Mouse (Mus musculus) CH12.LX (cell line): Measurements from ENCODE around the gene Nxph1. TPM values are rescaled to one million over a fixed set of nuclear protein-coding genes. Genes with fewer than 3 reads are reported as not detected.

Source experiments
- DNase-seq: peaks from one replicate; pipeline ENCODE4 v3.0.0-alpha.2; 2013; ENCODE audit errors: extremely low read depth
- H3K27ac ChIP-seq: 2 replicates; pipeline ENCODE4 v1.5.1; 2012; ENCODE audit warnings: low read depth, mild to moderate bottlenecking, control low read depth, moderate library complexity; ENCODE audit not compliant: insufficient read depth
- H3K27me3 ChIP-seq: replicated peaks from 2 replicates; pipeline ENCODE3; 2012; ENCODE audit warnings: inconsistent platforms
- H3K36me3 ChIP-seq, 2 experiments: replicated peaks in 1 of 2; 2 replicates each; pipeline versions ENCODE3 to v1.6.1; 2012; ENCODE audit warnings: inconsistent platforms in 1 of 2, low read length in 1 of 2, mild to moderate bottlenecking in 1 of 2, mixed read lengths in 1 of 2, moderate library complexity in 1 of 2; ENCODE audit not compliant: control insufficient read depth in 1 of 2, insufficient read depth in 1 of 2
- H3K4me1 ChIP-seq, 2 experiments: 2 replicates each; pipeline ENCODE4 v1.6.1; 2012; ENCODE audit warnings: inconsistent platforms in 1 of 2, moderate library complexity in 1 of 2; ENCODE audit not compliant: insufficient read depth in 2 of 2, control insufficient read depth in 1 of 2
- H3K4me2 ChIP-seq: 2 replicates; pipeline ENCODE4 v1.6.1; 2012; ENCODE audit warnings: low read depth, mild to moderate bottlenecking, control low read depth; ENCODE audit not compliant: poor library complexity, insufficient read depth, severe bottlenecking
- H3K4me3 ChIP-seq, 3 experiments: fragments of 150-350 bp in 1 of 3; sonication (generic) in 1 of 3; replicated peaks in 1 of 3; 2 replicates each; pipeline versions ENCODE3 to v1.5.1; 2011 to 2012; ENCODE audit warnings: low read depth in 2 of 3, low read length in 2 of 3, mild to moderate bottlenecking in 2 of 3, moderate library complexity in 2 of 3, control low read depth in 1 of 3, improper control_type of control experiment in 1 of 3, inconsistent platforms in 1 of 3, mixed read lengths in 1 of 3; ENCODE audit not compliant: poor library complexity in 1 of 3
- H3K79me2 ChIP-seq: replicated peaks from 2 replicates; pipeline ENCODE4 v1.6.1; 2012; ENCODE audit warnings: mild to moderate bottlenecking, moderate library complexity; ENCODE audit not compliant: control insufficient read depth, poor library complexity, insufficient read depth, severe bottlenecking; ENCODE audit errors: extremely low read depth
- H3K9ac ChIP-seq: 2 replicates; pipeline ENCODE4 v1.6.1; 2012; ENCODE audit warnings: low read depth, mild to moderate bottlenecking, control low read depth, moderate library complexity; ENCODE audit not compliant: insufficient read depth
- H3K9me3 ChIP-seq: replicated peaks from 2 replicates; pipeline ENCODE3; 2012; ENCODE audit warnings: low read length, inconsistent platforms, mixed read lengths
- CHD1 ChIP-seq: IDR thresholded peaks from 2 replicates; pipeline ENCODE4 v1.6.1; 2012; ENCODE audit warnings: low read depth, low read length, improper control_type of control experiment, inconsistent platforms
- CHD2 ChIP-seq: IDR thresholded peaks from 2 replicates; pipeline ENCODE4 v1.6.1; 2011; ENCODE audit warnings: low read length, improper control_type of control experiment
- EP300 ChIP-seq: IDR thresholded peaks from 2 replicates; pipeline ENCODE4 v1.6.1; 2011; ENCODE audit warnings: low read length, improper control_type of control experiment
- HCFC1 ChIP-seq: IDR thresholded peaks from 2 replicates; pipeline ENCODE4 v1.6.1; 2012; ENCODE audit warnings: low read depth, mild to moderate bottlenecking, inconsistent platforms, low read length, improper control_type of control experiment
- IRF4 ChIP-seq: IDR thresholded peaks from 2 replicates; pipeline ENCODE4 v1.6.1; 2014; ENCODE audit warnings: low read depth, mild to moderate bottlenecking, inconsistent platforms, low read length, improper control_type of control experiment
- JUN ChIP-seq: IDR thresholded peaks from 2 replicates; pipeline ENCODE4 v1.6.1; 2011; ENCODE audit warnings: low read depth, mild to moderate bottlenecking, low read length, improper control_type of control experiment, moderate library complexity; ENCODE audit not compliant: insufficient read depth
- MAFK ChIP-seq: IDR thresholded peaks from 2 replicates; pipeline ENCODE4 v1.6.1; 2011; ENCODE audit warnings: low read length, improper control_type of control experiment; ENCODE audit not compliant: insufficient replicate concordance
- MAZ ChIP-seq: IDR thresholded peaks from 2 replicates; pipeline ENCODE4 v1.6.1; 2012; ENCODE audit warnings: low read depth, mild to moderate bottlenecking, inconsistent platforms, low read length, improper control_type of control experiment, moderate library complexity
- MEF2A ChIP-seq: IDR thresholded peaks from 2 replicates; pipeline ENCODE4 v1.6.1; 2014; ENCODE audit warnings: low read depth, mild to moderate bottlenecking, inconsistent platforms, low read length, improper control_type of control experiment, borderline replicate concordance
- POLR2A ChIP-seq: IDR thresholded peaks from 2 replicates; pipeline ENCODE4 v1.6.1; 2011; ENCODE audit warnings: low read depth, mild to moderate bottlenecking, improper control_type of control experiment, low read length
- POLR2AphosphoS2 ChIP-seq: IDR thresholded peaks from 2 replicates; pipeline ENCODE4 v1.6.1; 2011; ENCODE audit warnings: low read depth, low read length, improper control_type of control experiment
- RAD21 ChIP-seq: IDR thresholded peaks from 2 replicates; pipeline ENCODE4 v1.6.1; 2011; ENCODE audit warnings: low read depth, mild to moderate bottlenecking, low read length, improper control_type of control experiment, moderate library complexity
- TCF12 ChIP-seq: IDR thresholded peaks from 2 replicates; pipeline ENCODE4 v1.6.1; 2014; ENCODE audit warnings: low read depth, mild to moderate bottlenecking, inconsistent platforms, low read length, improper control_type of control experiment
- USF1 ChIP-seq: IDR thresholded peaks from 2 replicates; pipeline ENCODE4 v1.6.1; 2014; ENCODE audit warnings: low read depth, mild to moderate bottlenecking, inconsistent platforms, low read length, improper control_type of control experiment
- ZMIZ1 ChIP-seq: IDR thresholded peaks from 2 replicates; pipeline ENCODE4 v1.6.1; 2012; ENCODE audit warnings: low read depth, mild to moderate bottlenecking, inconsistent platforms, low read length, improper control_type of control experiment
- dilution Hi-C: fragments of 300-500 bp; cut with MboI; formaldehyde crosslinking; loops from 2 replicates; pipeline ENCODE4 v1.14.3; 2020; ENCODE audit warnings: low sequenced_read_pairs; ENCODE audit not compliant: extremely low pct_unique_long_range_greater_than_20kb, extremely low pct_ligation_motif_present
- in situ Hi-C: fragments of 300-500 bp; cut with MboI; formaldehyde crosslinking; loops from 3 replicates; pipeline ENCODE4 v1.14.3; 2019; ENCODE audit warnings: low sequenced_read_pairs, low pct_ligation_motif_present, low pct_unique_long_range_greater_than_20kb, mixed read lengths
- polyA plus RNA-seq: library from polyadenylated mRNA; unstranded; fragments of >175 nt; gene quantifications from 2 replicates; pipeline ENCODE4 v1.2.1, GENCODE M21; 2012; ENCODE audit warnings: low read depth; ENCODE audit not compliant: insufficient read length
- total RNA-seq, 2 experiments: library from RNA; depleted of rRNA; stranded (reverse); fragments of 300-350 nt in 1 of 2; fragments of >200 nt in 1 of 2; gene quantifications; 2 replicates each; pipeline ENCODE4 v1.2.3; 2012 to 2014

Gene Nxph1
- total and polyA plus RNA-seq, 3 experiments, result not detected

DNA sequence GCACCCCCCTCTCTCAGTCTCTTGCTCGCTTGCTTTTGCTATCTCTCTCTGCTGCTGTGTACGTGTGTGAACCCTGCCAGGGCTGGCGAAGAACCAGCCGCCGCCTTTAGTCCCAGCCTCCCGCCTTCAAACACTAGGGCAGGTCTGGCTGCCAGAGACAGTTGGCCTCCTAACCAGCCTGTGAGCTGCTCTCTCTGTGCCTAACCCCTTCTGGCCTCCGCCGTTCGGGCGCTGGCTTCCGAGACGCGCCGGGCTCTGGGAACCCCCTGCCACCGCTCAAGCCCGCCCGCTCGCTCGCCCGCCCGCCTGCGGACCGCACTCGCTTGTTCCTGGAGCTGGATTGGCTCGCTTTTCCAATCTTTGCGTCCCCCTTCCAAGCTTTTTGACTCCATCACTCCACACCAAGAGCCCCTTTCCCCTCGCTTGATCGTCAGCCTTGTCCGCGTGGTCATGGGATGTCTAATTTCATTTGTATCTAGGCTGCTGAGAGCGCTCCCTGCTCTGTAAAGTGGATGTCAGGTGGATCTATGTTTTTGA lies 1.5 kb downstream of the Nxph1 start:
- in situ Hi-C loops (loop anchor here (25.0 kb wide), 1 partner anchor 288 kb away; no protein-coding TSS in a partner anchor), dilution Hi-C loops (no loop called here)
- peaks cover 17% of the 10 kb centered on the region for H3K9me3 ChIP-seq
- no peak overlapping the region for H3K27ac ChIP-seq
- H3K27me3 ChIP-seq, result no peaks in the 10 kb centered on the region
- H3K4me1 ChIP-seq, result no peaks in the 10 kb centered on the region
- no peak overlapping the region for H3K4me3 ChIP-seq
- H3K36me3 ChIP-seq, result no peaks in the 10 kb centered on the region
- H3K9ac ChIP-seq, result no peak overlapping the region
- no peak overlapping the region for H3K4me2 ChIP-seq
- TF ChIP-seq POLR2AphosphoS2 (no peak), MAFK (no peak), RAD21 (no peak), TCF12 (no peak), HCFC1 (no peak), MAZ (no peak), USF1 (no peak), MEF2A (no peak), ZMIZ1 (no peak), JUN (no peak), CHD2 (no peak), CHD1 (no peak)
- TF ChIP-seq, all 38 proteins: peak for 0
- DNase-seq, result no peak
- no peaks in the 10 kb centered on the region for H3K79me2 ChIP-seq

DNA sequence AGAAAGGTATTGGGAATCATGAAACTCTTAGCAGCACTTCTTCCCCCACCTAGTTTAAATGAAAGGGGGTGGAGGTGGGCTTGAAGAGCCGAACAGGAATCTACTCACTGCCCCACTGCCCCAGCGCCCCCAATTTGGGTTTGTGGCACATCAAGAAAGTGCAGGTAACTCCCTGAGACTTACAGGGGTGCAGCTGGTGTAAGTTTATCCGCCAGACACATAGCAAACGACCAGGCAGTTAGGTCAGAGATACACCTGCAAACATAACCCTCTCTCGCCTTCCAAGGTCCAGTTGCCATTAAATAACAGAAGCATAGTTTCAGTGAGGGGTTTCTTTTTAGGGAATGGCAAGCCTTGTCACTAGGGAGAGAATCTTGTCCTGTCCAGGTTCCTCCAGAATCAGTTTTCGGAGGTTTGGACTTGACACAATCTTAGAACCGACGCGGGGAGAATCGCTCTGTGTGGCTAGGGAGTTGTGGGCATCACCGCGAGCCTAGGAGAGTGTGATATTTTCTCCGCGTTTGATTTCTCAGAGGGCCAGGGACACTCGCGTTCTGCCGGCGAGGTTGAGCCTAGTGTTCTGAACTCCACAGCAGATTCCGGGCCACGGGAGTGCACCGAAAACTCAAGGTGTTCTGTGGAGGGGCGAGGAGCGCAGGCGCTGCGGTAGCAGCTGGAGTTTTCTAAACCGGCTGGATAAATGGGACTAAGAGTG lies 2.5 kb downstream of the Nxph1 start:
- Histone ChIP-seq H3K9me3 (peaks cover 17% of the 10 kb centered on the region), H3K4me3 (peak overlapping the region in 1 of 3 experiments; percentile 33), H3K27ac (no peak overlapping the region), H3K27me3 (no peaks in the 10 kb centered on the region), H3K4me1 (no peaks in the 10 kb centered on the region), H3K4me2 (peak overlapping the region; percentile 9; the same call in 1 of the 2 replicates), H3K9ac (no peak overlapping the region), H3K79me2 (no peaks in the 10 kb centered on the region), H3K36me3 (no peaks in the 10 kb centered on the region)
- DNase-seq, result no peak
- in situ Hi-C loops, result no loop called here
- dilution Hi-C loops, result no loop called here
- TF ChIP-seq EP300, result no peak
- TF ChIP-seq IRF4, result no peak
- TF ChIP-seq POLR2A, result no peak
